Mouse (Mus musculus) kidney, postnatal 0 days (tissue): ENCODE data around the gene Slc10a1. TPM values are rescaled to one million over a fixed set of nuclear protein-coding genes. Genes with fewer than 3 reads are reported as not detected.

Source experiments
- ATAC-seq: fragments of 200-750 bp; cut with Nextera tagmentation; replicated peaks from 2 replicates; pipeline ENCODE4 v1.8.0; 2017; ENCODE audit warnings: low read depth, moderate number of reproducible peaks, moderate TSS enrichment, moderate library complexity; ENCODE audit not compliant: low FRiP score
- DNase-seq: peaks from one replicate; pipeline ENCODE4 v3.0.0-alpha.2; 2016; ENCODE audit warnings: low spot score
- H3K27ac ChIP-seq: fragments of 300-500 bp; sonication (generic); 2 replicates; pipeline ENCODE4 v1.5.1; 2014; ENCODE audit warnings: mild to moderate bottlenecking
- H3K27me3 ChIP-seq: fragments of 300-500 bp; sonication (generic); 2 replicates; pipeline ENCODE4 v1.6.1; 2014; ENCODE audit warnings: low read length, mixed read lengths; ENCODE audit not compliant: insufficient read depth
- H3K36me3 ChIP-seq: fragments of 300-500 bp; sonication (generic); 2 replicates; pipeline ENCODE4 v1.6.1; 2014; ENCODE audit warnings: low read length, mixed read lengths; ENCODE audit not compliant: insufficient read depth
- H3K4me1 ChIP-seq: fragments of 300-500 bp; sonication (generic); replicated peaks from 2 replicates; pipeline ENCODE4 v1.6.1; 2014; ENCODE audit warnings: antibody characterized with exemption, low read length, mixed read lengths; ENCODE audit not compliant: insufficient read depth
- H3K4me2 ChIP-seq: fragments of 300-500 bp; sonication (generic); 2 replicates; pipeline ENCODE4 v1.6.1; 2014; ENCODE audit warnings: mild to moderate bottlenecking, low read length, moderate library complexity, mixed read lengths
- H3K4me3 ChIP-seq: fragments of 300-500 bp; sonication (generic); replicated peaks from 2 replicates; pipeline ENCODE4 v1.5.1; 2014; ENCODE audit warnings: low read depth, low read length
- H3K9ac ChIP-seq: fragments of 300-500 bp; sonication (generic); 2 replicates; pipeline ENCODE4 v1.6.1; 2014; ENCODE audit warnings: low read depth, low read length
- H3K9me3 ChIP-seq: fragments of 300-500 bp; sonication (generic); replicated peaks from 2 replicates; pipeline ENCODE4 v1.6.1; 2016; ENCODE audit warnings: low read length, inconsistent platforms, mixed read lengths
- CTCF ChIP-seq: IDR thresholded peaks from 2 replicates; pipeline ENCODE4 v1.5.1; 2016; ENCODE audit warnings: antibody characterized with exemption, low read depth, mild to moderate bottlenecking, moderate library complexity
- WGBS: fragments of 180-500 bp; shearing (Covaris S2); extraction: QIAGEN DNeasy Blood & Tissue Kit; methylation state at CpG from one replicate; pipeline ENCODE4 v1.1.7; 2014; 5-methylcytosine and 5-hydroxymethylcytosine counted together
- polyA plus RNA-seq: library from polyadenylated mRNA; unstranded; fragments of >200 nt; fragmentation: Nextera tagmentation; extraction: Ambion mirVana; gene quantifications from 2 replicates; pipeline ENCODE4 v1.2.1, GENCODE M21; 2015

Gene Slc10a1
- polyA plus RNA-seq, 1 experiment from 2014 or later = 1.7 TPM

GRCm38 (mm10) chr12:80928881-80929280, 39.6 kb downstream of the Slc10a1 start:
- H3K27me3 ChIP-seq = no peaks in the 10 kb centered on the region
- TF ChIP-seq CTCF = no peak
- H3K9me3 ChIP-seq = no peaks in the 10 kb centered on the region
- no peak for ATAC-seq
- no peaks in the 10 kb centered on the region for H3K4me1 ChIP-seq
- no peak overlapping the region for H3K4me2 ChIP-seq
- peak overlapping the region; percentile 37; the same call in 1 of the 2 replicates for H3K27ac ChIP-seq
- H3K9ac ChIP-seq = no peak overlapping the region
- 64% methylated on average over 3 of the region's 3 CpGs for WGBS
- H3K36me3 ChIP-seq = no peaks in the 10 kb centered on the region
- DNase-seq = no peak
- no peak overlapping the region for H3K4me3 ChIP-seq

- no peak for TF ChIP-seq CTCF
These were observed 41.0 kb downstream of the Slc10a1 start for GRCm38 (mm10) chr12:80927518-80927917.

GRCm38 (mm10) chr12:80926550-80926949, 42.0 kb downstream of the Slc10a1 start:
- no peak overlapping the region for H3K27ac ChIP-seq
- no peak overlapping the region for H3K9ac ChIP-seq
- no peak overlapping the region for H3K4me3 ChIP-seq
- no peaks in the 10 kb centered on the region for H3K36me3 ChIP-seq
- no peak for TF ChIP-seq CTCF
- no peaks in the 10 kb centered on the region for H3K4me1 ChIP-seq
- no peaks in the 10 kb centered on the region for H3K27me3 ChIP-seq
- DNase-seq (no peak), ATAC-seq (no peak)
- 80% methylated on average over 4 of the region's 4 CpGs for WGBS
- H3K4me2 ChIP-seq = no peak overlapping the region
- H3K9me3 ChIP-seq = no peaks in the 10 kb centered on the region

More at GRCm38 (mm10) chr12:80927518-80927917, 41.0 kb downstream of the Slc10a1 start:
- 67% methylated on average over 1 of the region's 1 CpGs for WGBS
- no peaks in the 10 kb centered on the region for H3K27me3 ChIP-seq
- H3K9me3 ChIP-seq = no peaks in the 10 kb centered on the region
- no peak overlapping the region for H3K9ac ChIP-seq
- ATAC-seq (no peak), DNase-seq (no peak)
- H3K36me3 ChIP-seq = no peaks in the 10 kb centered on the region
- no peak overlapping the region for H3K4me2 ChIP-seq
- no peaks in the 10 kb centered on the region for H3K4me1 ChIP-seq
- H3K27ac ChIP-seq = no peak overlapping the region
- H3K4me3 ChIP-seq = no peak overlapping the region

- WGBS = 18% methylated on average over 7 of the region's 7 CpGs
These were observed 42.6 kb downstream of the Slc10a1 start for GRCm38 (mm10) chr12:80925919-80926318.

GRCm38 (mm10) chr12:80924205-80924604, 44.3 kb downstream of the Slc10a1 start:
- H3K27me3 ChIP-seq = no peaks in the 10 kb centered on the region
- H3K9me3 ChIP-seq = no peaks in the 10 kb centered on the region
- 55% methylated on average over 3 of the region's 3 CpGs for WGBS
- H3K4me1 ChIP-seq = no peaks in the 10 kb centered on the region
- no peak overlapping the region for H3K4me3 ChIP-seq
- H3K4me2 ChIP-seq = no peak overlapping the region
- H3K27ac ChIP-seq = peak overlapping the region; percentile 19; the same call in 1 of the 2 replicates
- DNase-seq (peak; percentile 43), ATAC-seq (peak; percentile 68; the same call in 1 of the 2 replicates)
- no peak for TF ChIP-seq CTCF
- no peak overlapping the region for H3K9ac ChIP-seq
- no peaks in the 10 kb centered on the region for H3K36me3 ChIP-seq

More at GRCm38 (mm10) chr12:80925919-80926318, 42.6 kb downstream of the Slc10a1 start:
- DNase-seq (peak; percentile 50), ATAC-seq (peak; percentile 42; the same call in 1 of the 2 replicates)
- TF ChIP-seq CTCF = no peak
- no peaks in the 10 kb centered on the region for H3K4me1 ChIP-seq
- no peaks in the 10 kb centered on the region for H3K27me3 ChIP-seq
- H3K4me2 ChIP-seq = no peak overlapping the region
- no peak overlapping the region for H3K9ac ChIP-seq
- no peaks in the 10 kb centered on the region for H3K9me3 ChIP-seq
- H3K36me3 ChIP-seq = no peaks in the 10 kb centered on the region
- H3K4me3 ChIP-seq = no peak overlapping the region
- peak overlapping the region; percentile 19; the same call in 1 of the 2 replicates for H3K27ac ChIP-seq

GRCm38 (mm10) chr12:80923602-80924001, 44.9 kb downstream of the Slc10a1 start:
- DNase-seq = no peak
- no peak overlapping the region for H3K9ac ChIP-seq
- no peak for TF ChIP-seq CTCF
- no peak overlapping the region for H3K27ac ChIP-seq
- H3K36me3 ChIP-seq = no peaks in the 10 kb centered on the region
- no peak for ATAC-seq
- no peak overlapping the region for H3K4me3 ChIP-seq
- WGBS = 64% methylated on average over 5 of the region's 5 CpGs
- no peaks in the 10 kb centered on the region for H3K27me3 ChIP-seq
- no peak overlapping the region for H3K4me2 ChIP-seq
- no peaks in the 10 kb centered on the region for H3K9me3 ChIP-seq
- H3K4me1 ChIP-seq = no peaks in the 10 kb centered on the region

- 12% methylated on average over 7 of the region's 7 CpGs for WGBS
- peak; percentile 36 for DNase-seq
- no peak overlapping the region for H3K4me3 ChIP-seq
These were observed 45.6 kb downstream of the Slc10a1 start for GRCm38 (mm10) chr12:80922869-80923268.

More at GRCm38 (mm10) chr12:80922869-80923268, 45.6 kb downstream of the Slc10a1 start:
- Histone ChIP-seq H3K36me3 (no peaks in the 10 kb centered on the region), H3K4me2 (peak overlapping the region; percentile 42), H3K27me3 (no peaks in the 10 kb centered on the region), H3K9me3 (no peaks in the 10 kb centered on the region), H3K9ac (no peak overlapping the region), H3K27ac (no peak overlapping the region), H3K4me1 (no peaks in the 10 kb centered on the region)
- TF ChIP-seq CTCF = no peak
- ATAC-seq = no peak
